In the genomic region with DNA sequence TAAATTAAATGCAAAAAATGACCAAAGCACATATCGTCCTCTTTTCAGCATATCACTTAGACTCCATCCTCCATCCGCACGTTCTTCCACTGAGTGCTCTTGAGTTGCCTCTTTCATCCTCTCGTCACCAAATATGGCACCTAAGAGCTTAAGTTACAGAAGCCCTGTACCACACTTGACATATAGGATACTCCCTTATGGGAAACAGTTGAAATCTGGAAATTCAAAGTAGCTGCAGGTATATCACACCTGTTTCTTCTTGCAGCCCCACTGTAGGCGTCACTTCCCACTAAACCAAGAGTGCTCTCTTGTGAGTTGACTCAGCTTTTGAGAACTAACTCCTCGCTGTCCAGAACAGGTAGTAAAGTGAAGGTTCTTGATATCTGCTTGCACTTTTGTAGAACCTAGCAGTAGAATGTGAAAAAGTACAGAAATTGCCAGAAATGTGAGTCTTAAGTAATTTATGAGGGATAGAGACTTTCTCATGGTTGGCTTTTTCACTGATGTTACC, we compare ENCODE assay signal across 10 mouse cellular contexts. TPM values are rescaled to one million over a fixed set of nuclear protein-coding genes. Genes with fewer than 3 reads are reported as not detected.
DNase-seq lines count a peak whose midpoint lies in the region; ATAC-seq and TF ChIP-seq lines count a peak whose summit lies in the region.
"Had no signal": no experiment of that assay in that cellular context is flagged by ENCODE, and none has a peak within 500 bp of the region (broad histone marks: within the 10 kb centered on the region; RNA-seq: fewer than 3 reads in every experiment).

No protein-coding gene starts in this region.

- 60% methylated on average over 6 of the region's 6 CpGs for WGBS in heart, postnatal 0 days
- 65% methylated on average over 6 of the region's 6 CpGs for WGBS in heart, adult 2 months
- WGBS in embryonic facial prominence, embryonic 10.5 days: 90% methylated on average over 6 of the region's 6 CpGs
- 84% methylated on average over 6 of the region's 6 CpGs for WGBS in hindbrain, postnatal 0 days
- WGBS in midbrain, embryonic 14.5 days: 90% methylated on average over 6 of the region's 6 CpGs

- no peaks in the 10 kb centered on the region for H3K9me3 ChIP-seq in heart, postnatal 0 days (replicated peaks; ENCODE audit: control insufficient read depth, low read length)
- H3K9me3 ChIP-seq in embryonic facial prominence, embryonic 10.5 days: no peaks in the 10 kb centered on the region
- no peaks in the 10 kb centered on the region for H3K9me3 ChIP-seq in hindbrain, postnatal 0 days (ENCODE audit: low read length)
- no peaks in the 10 kb centered on the region for H3K9me3 ChIP-seq in midbrain, embryonic 14.5 days (ENCODE audit: control insufficient read depth, low read length)

- H3K36me3 ChIP-seq in heart, postnatal 0 days (replicated peaks; ENCODE audit: control insufficient read depth, insufficient read depth, low read length): peaks cover 9% of the 10 kb centered on the region; the same call in 1 of the 2 replicates
- peaks cover 26% of the 10 kb centered on the region for H3K36me3 ChIP-seq in heart, adult 2 months (ENCODE audit: control insufficient read depth, insufficient read depth, low read length)
- H3K36me3 ChIP-seq in embryonic facial prominence, embryonic 10.5 days (replicated peaks): peaks cover 34% of the 10 kb centered on the region
- H3K36me3 ChIP-seq in hindbrain, postnatal 0 days (ENCODE audit: insufficient read depth, low read length): no peaks in the 10 kb centered on the region
- H3K36me3 ChIP-seq in midbrain, embryonic 14.5 days (ENCODE audit: control insufficient read depth, insufficient read depth, low read length): peaks cover 7% of the 10 kb centered on the region; the same call in 1 of the 2 replicates

- 0 out of 2 replicates have a peak overlapping the region, but pooled peaks have one; percentile 96 for H3K9ac ChIP-seq in heart, postnatal 0 days (replicated peaks; ENCODE audit: low read depth, low read length)
- no peak overlapping the region for H3K9ac ChIP-seq in heart, adult 2 months (ENCODE audit: low read depth, low read length)
- H3K9ac ChIP-seq in hindbrain, postnatal 0 days (replicated peaks; ENCODE audit: low read length): no peak overlapping the region
- H3K9ac ChIP-seq in midbrain, embryonic 14.5 days (replicated peaks; ENCODE audit: low read length): no peak overlapping the region

- peaks cover 22% of the 10 kb centered on the region for H3K4me1 ChIP-seq in heart, postnatal 0 days (ENCODE audit: control insufficient read depth, insufficient read depth)
- H3K4me1 ChIP-seq in heart, adult 2 months (ENCODE audit: control insufficient read depth, insufficient read depth, low read length): peaks cover 8% of the 10 kb centered on the region
- peaks cover 20% of the 10 kb centered on the region for H3K4me1 ChIP-seq in embryonic facial prominence, embryonic 10.5 days
- H3K4me1 ChIP-seq in hindbrain, postnatal 0 days (ENCODE audit: insufficient read depth, low read length): peaks cover 11% of the 10 kb centered on the region
- peaks cover 18% of the 10 kb centered on the region for H3K4me1 ChIP-seq in midbrain, embryonic 14.5 days (ENCODE audit: control insufficient read depth, insufficient read depth, low read length)

- H3K4me3 ChIP-seq in heart, postnatal 0 days (ENCODE audit: low read depth, low read length): peak overlapping the region; percentile 82; the same call in 1 of the 2 replicates
- no peak overlapping the region for H3K4me3 ChIP-seq in heart, adult 2 months
- H3K4me3 ChIP-seq in embryonic facial prominence, embryonic 10.5 days: peak overlapping the region; percentile 86
- H3K4me3 ChIP-seq in hindbrain, postnatal 0 days (ENCODE audit: low read length): no peak overlapping the region
- peak overlapping the region; percentile 95; the same call in 1 of the 2 replicates for H3K4me3 ChIP-seq in midbrain, embryonic 14.5 days (replicated peaks; ENCODE audit: low read depth, low read length)

- peak overlapping the region; percentile 82; the same call in 1 of the 2 replicates for H3K4me2 ChIP-seq in heart, postnatal 0 days (ENCODE audit: low read depth, low read length)
- peak overlapping the region; percentile 88 for H3K4me2 ChIP-seq in hindbrain, postnatal 0 days (ENCODE audit: low read depth, low read length)
- H3K4me2 ChIP-seq in midbrain, embryonic 14.5 days (ENCODE audit: low read length): peak overlapping the region; percentile 66

- ATAC-seq in heart, postnatal 0 days (ENCODE audit: insufficient read depth, low read depth): no peak
- no peak for ATAC-seq in hindbrain, postnatal 0 days
- no peak for ATAC-seq in midbrain, embryonic 14.5 days (ENCODE audit: low FRiP score, low TSS enrichment)

- no peak for TF ChIP-seq CTCF in heart, postnatal 0 days (IDR thresholded peaks at IDR 0.05; ENCODE audit: low read depth)
- TF ChIP-seq CTCF in heart, adult 2 months (IDR thresholded peaks at IDR 0.05): no peak
- TF ChIP-seq CTCF in hindbrain, postnatal 0 days (IDR thresholded peaks at IDR 0.05; ENCODE audit: low read depth): no peak

- DNase-seq in heart, postnatal 0 days (ENCODE audit: low spot score): no peak
- DNase-seq in heart, adult 2 months: no peak
- no peak for DNase-seq in embryonic facial prominence, embryonic 10.5 days (ENCODE audit: low spot score)
- DNase-seq in hindbrain, postnatal 0 days (ENCODE audit: low spot score): no peak
- DNase-seq in midbrain, embryonic 14.5 days: no peak
- no peak for DNase-seq in right cerebral cortex, adult 2 months (ENCODE audit: low spot score in 2 of 2)
- no peak for DNase-seq in adrenal gland, adult 2 months
- DNase-seq in gastrocnemius, postnatal 10 days: no peak
- DNase-seq: cerebellum, postnatal 14 days; kidney, postnatal 10 days had no signal

- H3K27me3 ChIP-seq in heart, postnatal 0 days (ENCODE audit: control insufficient read depth, insufficient read depth, low read length): no peaks in the 10 kb centered on the region
- no peaks in the 10 kb centered on the region for H3K27me3 ChIP-seq in heart, adult 2 months (ENCODE audit: control insufficient read depth, insufficient read depth, low read length)
- no peaks in the 10 kb centered on the region for H3K27me3 ChIP-seq in embryonic facial prominence, embryonic 10.5 days (replicated peaks; ENCODE audit: low read depth, poor library complexity, severe bottlenecking)
- no peaks in the 10 kb centered on the region for H3K27me3 ChIP-seq in hindbrain, postnatal 0 days (ENCODE audit: insufficient read depth, low read length)
- H3K27me3 ChIP-seq in midbrain, embryonic 14.5 days (ENCODE audit: control insufficient read depth, insufficient read depth, low read length): no peaks in the 10 kb centered on the region

- no peaks in the 10 kb centered on the region; the same call in none of the 2 replicates for H3K79me2 ChIP-seq in heart, adult 2 months (replicated peaks; ENCODE audit: control insufficient read depth, insufficient read depth, low read length)

- TF ChIP-seq EP300 in heart, postnatal 0 days (IDR thresholded peaks at IDR 0.05; ENCODE audit: low read depth): no peak
- no peak for TF ChIP-seq EP300 in heart, adult 2 months (IDR thresholded peaks at IDR 0.05; ENCODE audit: insufficient read depth, low read depth, low read length)

- TF ChIP-seq POLR2A in heart, adult 2 months (IDR thresholded peaks at IDR 0.05; ENCODE audit: insufficient read depth, low read depth, low read length): no peak

- intact Hi-C loops in heart, adult 2 months (cut with DNase I): no loop called here

- H3K27ac ChIP-seq in heart, postnatal 0 days (ENCODE audit: low read depth): no peak overlapping the region
- H3K27ac ChIP-seq in heart, adult 2 months: no peak overlapping the region
- H3K27ac ChIP-seq in embryonic facial prominence, embryonic 10.5 days (replicated peaks): peak overlapping the region; percentile 99; the same call in 1 of the 2 replicates
- no peak overlapping the region for H3K27ac ChIP-seq in hindbrain, postnatal 0 days
- no peak overlapping the region for H3K27ac ChIP-seq in midbrain, embryonic 14.5 days (replicated peaks; ENCODE audit: low read depth, low read length)

RNA-seq across cellular contexts. Expression of a gene that starts 2.0 kb away (rescaled TPM):
- 7.4 and 22.9 TPM in 2 replicates for total RNA-seq in heart, postnatal 0 days (2014; rRNA removed; ENCODE audit: low replicate concordance)
- polyA plus RNA-seq in heart, postnatal 0 days (2015; fragmentation: Nextera tagmentation; extraction: Ambion mirVana): 19.0 and 20.4 TPM in 2 replicates
- total RNA-seq in heart, adult 2 months (2021): 10 to 100 TPM; 23.9 to 28.9 TPM
- 2.9 and 8.2 TPM in 2 replicates for polyA plus RNA-seq in heart, adult 2 months (2012; rRNA removed)
- polyA plus RNA-seq in embryonic facial prominence, embryonic 10.5 days (2016; fragmentation: Nextera tagmentation; extraction: Ambion mirVana): 46.8 and 50.0 TPM in 2 replicates
- 20.2 and 25.0 TPM in 2 replicates for total RNA-seq in hindbrain, postnatal 0 days (2014; rRNA removed)
- 25.7 and 25.8 TPM in 2 replicates for polyA plus RNA-seq in hindbrain, postnatal 0 days (2015; fragmentation: Nextera tagmentation; extraction: Ambion mirVana)
- polyA plus RNA-seq in midbrain, embryonic 14.5 days (2014; fragmentation: Nextera tagmentation; extraction: Ambion mirVana): 37.3 and 61.7 TPM in 2 replicates
- 10 to 100 TPM; 25.8 to 40.9 TPM for total RNA-seq in adrenal gland, adult 2 months (2021)
- 2.2 and 2.7 TPM in 2 replicates for polyA plus RNA-seq in adrenal gland, adult 2 months (2012; rRNA removed)
- 10 to 100 TPM; 20.8 to 27.5 TPM for total RNA-seq in gastrocnemius, postnatal 10 days (2021)

RNA-seq across cellular contexts. Expression of a gene that starts 18.2 kb away (rescaled TPM):
- total RNA-seq in heart, postnatal 0 days (2014; rRNA removed; ENCODE audit: low replicate concordance): 14.5 and 33.4 TPM in 2 replicates
- 11.2 and 12.2 TPM in 2 replicates for polyA plus RNA-seq in heart, postnatal 0 days (2015; fragmentation: Nextera tagmentation; extraction: Ambion mirVana)
- total RNA-seq in heart, adult 2 months (2021): 10 to 100 TPM; 25.0 to 31.4 TPM
- polyA plus RNA-seq in heart, adult 2 months (2012; rRNA removed): 18.9 and 23.0 TPM in 2 replicates
- 0.23 and 0.31 TPM in 2 replicates for polyA plus RNA-seq in embryonic facial prominence, embryonic 10.5 days (2016; fragmentation: Nextera tagmentation; extraction: Ambion mirVana)
- 0.37 TPM in 1 of 2 replicates, not detected in the other for total RNA-seq in hindbrain, postnatal 0 days (2014; rRNA removed)
- 0.39 and 0.50 TPM in 2 replicates for polyA plus RNA-seq in hindbrain, postnatal 0 days (2015; fragmentation: Nextera tagmentation; extraction: Ambion mirVana)
- not detected in 2 replicates for polyA plus RNA-seq in midbrain, embryonic 14.5 days (2014; fragmentation: Nextera tagmentation; extraction: Ambion mirVana)
- total RNA-seq in adrenal gland, adult 2 months (2021): 10 to 100 TPM; 13.3 to 33.0 TPM
- polyA plus RNA-seq in adrenal gland, adult 2 months (2012; rRNA removed): 90.4 and 126 TPM in 2 replicates
- 1 to 10 TPM; 5.9 to 7.7 TPM for total RNA-seq in gastrocnemius, postnatal 10 days (2021)

RNA-seq across cellular contexts. Expression of a gene that starts 38.9 kb away (rescaled TPM):
- total RNA-seq in heart, postnatal 0 days (2014; rRNA removed; ENCODE audit: low replicate concordance): 115 and 163 TPM in 2 replicates
- polyA plus RNA-seq in heart, postnatal 0 days (2015; fragmentation: Nextera tagmentation; extraction: Ambion mirVana): 42.3 and 45.7 TPM in 2 replicates
- 10 to 100 TPM; 59.2 to 72.3 TPM for total RNA-seq in heart, adult 2 months (2021)
- 74.4 and 86.4 TPM in 2 replicates for polyA plus RNA-seq in heart, adult 2 months (2012; rRNA removed)
- 34.8 and 40.3 TPM in 2 replicates for polyA plus RNA-seq in embryonic facial prominence, embryonic 10.5 days (2016; fragmentation: Nextera tagmentation; extraction: Ambion mirVana)
- total RNA-seq in hindbrain, postnatal 0 days (2014; rRNA removed): 87.4 and 109 TPM in 2 replicates
- 33.6 and 35.3 TPM in 2 replicates for polyA plus RNA-seq in hindbrain, postnatal 0 days (2015; fragmentation: Nextera tagmentation; extraction: Ambion mirVana)
- 27.0 and 27.9 TPM in 2 replicates for polyA plus RNA-seq in midbrain, embryonic 14.5 days (2014; fragmentation: Nextera tagmentation; extraction: Ambion mirVana)
- total RNA-seq in adrenal gland, adult 2 months (2021): 100 to 1,000 TPM; 115 to 119 TPM
- polyA plus RNA-seq in adrenal gland, adult 2 months (2012; rRNA removed): 173 and 211 TPM in 2 replicates
- total RNA-seq in gastrocnemius, postnatal 10 days (2021): 10 to 100 TPM; 42.7 to 60.3 TPM

RNA-seq across cellular contexts. Expression of a gene that starts 51.0 kb away (rescaled TPM):
- total RNA-seq in heart, postnatal 0 days (2014; rRNA removed; ENCODE audit: low replicate concordance): not detected in 2 replicates
- not detected in 2 replicates for polyA plus RNA-seq in heart, postnatal 0 days (2015; fragmentation: Nextera tagmentation; extraction: Ambion mirVana)
- total RNA-seq in heart, adult 2 months (2021): not detected
- not detected in 2 replicates for polyA plus RNA-seq in heart, adult 2 months (2012; rRNA removed)
- not detected in 2 replicates for polyA plus RNA-seq in embryonic facial prominence, embryonic 10.5 days (2016; fragmentation: Nextera tagmentation; extraction: Ambion mirVana)
- not detected in 2 replicates for total RNA-seq in hindbrain, postnatal 0 days (2014; rRNA removed)
- not detected in 2 replicates for polyA plus RNA-seq in hindbrain, postnatal 0 days (2015; fragmentation: Nextera tagmentation; extraction: Ambion mirVana)
- not detected in 2 replicates for polyA plus RNA-seq in midbrain, embryonic 14.5 days (2014; fragmentation: Nextera tagmentation; extraction: Ambion mirVana)
- not detected for total RNA-seq in adrenal gland, adult 2 months (2021)
- not detected in 2 replicates for polyA plus RNA-seq in adrenal gland, adult 2 months (2012; rRNA removed)
- total RNA-seq in gastrocnemius, postnatal 10 days (2021): not detected

Comparison
In these comparisons a context has a peak if more than half of its experiments do, and no peak if none do; other contexts are left out.
1. H3K4me3 ChIP-seq: peak in heart, postnatal 0 days (single experiment), embryonic facial prominence, embryonic 10.5 days (single experiment) and midbrain, embryonic 14.5 days (single experiment); none in heart, adult 2 months (single experiment) and hindbrain, postnatal 0 days (single experiment).
2. Peak in every context shown above with its lines, with median percentiles within 50 percentile points of each other: H3K4me2 ChIP-seq.